Mouse (Mus musculus): Measurements from ENCODE around the gene Tfcp2.

Tfcp2 gene

DNA sequence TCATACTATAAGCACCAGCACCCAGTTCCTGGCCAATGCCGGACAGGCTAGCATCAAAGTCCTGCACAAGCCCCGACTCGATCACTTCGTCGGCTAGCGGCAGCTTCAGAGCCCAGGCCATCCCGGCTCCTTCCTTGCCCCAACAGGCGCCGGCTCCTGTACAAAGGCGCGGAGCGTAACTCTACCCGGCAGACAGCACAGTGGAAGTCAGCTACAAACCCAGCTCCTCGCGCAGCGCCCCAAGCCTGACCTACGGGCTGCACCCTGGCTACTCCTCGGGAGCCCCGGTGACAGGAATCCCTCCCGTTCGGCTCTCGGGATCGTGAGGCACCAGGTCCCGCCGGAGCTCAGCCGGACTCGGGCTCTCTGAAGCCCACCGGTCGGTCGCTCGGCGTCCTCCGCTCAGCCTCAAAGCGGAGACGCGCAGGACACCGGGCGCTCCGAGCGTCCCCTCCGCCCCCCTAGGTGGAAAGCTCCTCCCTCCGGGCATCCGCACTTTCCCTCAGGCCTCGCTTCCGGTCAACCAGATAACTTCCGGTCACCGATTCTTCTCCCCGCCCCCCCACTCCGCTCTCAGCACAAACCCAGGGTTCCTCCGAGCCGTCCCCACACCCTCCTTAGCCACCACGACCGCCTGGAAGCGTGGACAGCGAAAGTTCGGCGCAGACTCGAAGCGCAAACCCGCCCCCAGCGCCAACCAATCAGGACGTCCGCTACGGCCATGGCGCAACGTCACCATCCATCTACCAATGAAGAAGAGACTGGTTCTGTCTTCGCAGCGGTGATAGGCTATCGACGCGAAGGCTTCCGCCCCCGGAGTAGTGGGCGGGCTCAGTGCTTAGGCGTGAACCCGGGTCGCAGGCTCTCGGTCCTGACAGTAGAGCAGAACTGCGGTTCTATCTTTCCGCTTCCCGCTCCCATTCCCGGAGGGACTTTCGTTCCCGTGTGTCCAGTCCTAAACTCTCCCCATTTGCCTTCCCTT is at the start of gene Tfcp2:
TSS of gene Tfcp2 (minus strand) at position 683 of the 982 bp plus-strand sequence.
- DNase-seq, result peak; percentile 98

DNA sequence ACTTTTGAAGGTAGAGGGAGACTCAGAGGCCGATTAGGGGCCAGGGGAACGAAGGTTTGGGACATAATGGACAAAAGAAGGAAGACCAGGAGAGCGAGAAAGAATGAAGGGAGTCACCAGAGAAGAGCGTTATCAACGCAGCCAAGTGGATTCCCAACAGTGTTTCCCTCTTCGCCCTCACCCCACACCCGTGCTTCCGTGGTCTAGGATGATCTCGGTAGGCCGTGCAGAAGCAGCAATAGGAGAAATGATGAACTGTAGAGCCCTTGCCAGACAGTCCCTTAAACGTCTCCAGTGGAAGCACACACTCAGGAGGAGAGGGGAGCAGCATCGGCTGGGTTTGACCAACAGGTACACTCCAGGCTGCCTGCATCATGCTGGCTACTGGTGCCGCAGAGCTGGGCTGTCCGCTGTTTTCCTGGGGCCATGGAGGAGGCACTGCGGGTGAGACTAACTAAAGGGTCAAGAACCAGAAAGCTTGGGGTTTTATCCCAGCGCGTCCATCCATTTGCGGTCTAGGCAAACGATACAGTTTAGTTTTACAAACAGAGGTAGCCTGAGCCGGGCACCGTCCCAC is 49.0 kb upstream of the Tfcp2 start:
- no peak for DNase-seq

DNA sequence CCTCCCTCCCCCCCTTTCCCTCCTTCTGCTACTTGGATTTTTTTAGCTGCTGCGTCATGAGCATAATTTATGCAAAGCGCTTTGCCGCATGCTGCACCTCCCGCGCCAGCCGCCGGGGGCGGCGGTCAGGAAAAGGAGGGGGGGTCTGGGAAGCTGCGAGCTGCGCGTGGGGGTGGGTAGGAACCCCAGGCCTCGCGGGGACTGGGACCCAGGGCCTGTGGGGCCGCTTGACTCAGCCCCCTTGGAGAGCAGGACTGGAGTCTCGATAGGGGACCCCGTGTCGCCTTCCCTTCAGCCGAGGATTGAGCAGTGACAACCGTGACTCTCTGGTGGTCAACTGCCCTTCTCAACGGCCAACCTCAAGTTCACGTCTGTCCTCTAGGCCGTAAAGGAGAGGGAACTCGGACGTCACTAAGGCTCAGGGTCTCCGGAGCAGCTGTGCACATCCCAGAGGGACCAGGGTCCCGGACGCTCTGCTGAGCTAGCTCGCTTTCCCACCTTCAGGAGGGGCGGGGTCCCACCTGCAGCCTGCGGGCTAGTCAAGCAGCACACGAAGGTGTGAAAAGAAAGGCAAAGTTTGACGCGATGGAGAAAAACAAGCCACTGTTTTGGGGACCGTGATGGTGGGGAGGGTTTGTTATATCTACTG is 48.4 kb upstream of the Tfcp2 start:
- DNase-seq, result peak; percentile 90

DNA sequence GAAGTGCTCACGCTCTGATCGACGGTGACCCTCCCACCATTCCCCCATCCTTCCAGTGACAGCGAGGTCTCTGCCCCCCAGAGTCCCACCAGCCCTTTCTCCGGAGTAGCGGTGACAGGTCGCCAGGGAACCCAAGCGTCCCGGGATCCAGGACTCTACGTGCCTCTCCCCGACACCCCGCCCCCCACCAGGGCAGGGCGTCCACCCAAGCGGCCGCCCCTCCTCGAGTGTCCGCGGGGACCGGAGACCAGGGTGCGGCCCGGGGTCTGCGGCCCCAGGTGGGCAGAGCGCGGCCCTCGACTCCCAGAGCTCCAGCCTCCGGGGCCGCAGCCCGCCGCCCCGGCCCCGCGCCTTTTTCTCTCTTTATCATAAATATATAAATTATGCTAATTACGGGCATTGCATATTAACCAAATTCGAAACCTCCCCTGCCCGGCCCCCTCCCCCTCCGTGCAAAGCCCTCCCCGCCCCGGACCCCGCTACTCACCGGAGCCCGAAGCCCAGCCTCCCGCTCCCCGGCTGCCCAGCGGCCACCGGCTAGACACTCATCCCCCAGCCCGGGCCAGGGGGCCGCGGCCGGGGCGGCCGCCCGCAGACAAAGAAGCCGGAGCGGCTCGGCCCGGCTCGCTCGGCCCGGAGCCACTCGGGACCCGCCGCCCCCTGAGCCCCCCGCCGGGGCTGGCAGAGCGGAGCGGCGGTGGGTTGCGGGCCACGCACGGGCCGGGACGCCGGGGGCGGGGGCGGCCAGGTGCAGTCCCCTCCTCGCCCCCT is 47.7 kb upstream of the Tfcp2 start, which contains the start of gene Pou6f1:
TSS of gene Pou6f1 (minus strand) at position 709 of the 771 bp plus-strand sequence.
- peak; percentile 56 for DNase-seq

DNA sequence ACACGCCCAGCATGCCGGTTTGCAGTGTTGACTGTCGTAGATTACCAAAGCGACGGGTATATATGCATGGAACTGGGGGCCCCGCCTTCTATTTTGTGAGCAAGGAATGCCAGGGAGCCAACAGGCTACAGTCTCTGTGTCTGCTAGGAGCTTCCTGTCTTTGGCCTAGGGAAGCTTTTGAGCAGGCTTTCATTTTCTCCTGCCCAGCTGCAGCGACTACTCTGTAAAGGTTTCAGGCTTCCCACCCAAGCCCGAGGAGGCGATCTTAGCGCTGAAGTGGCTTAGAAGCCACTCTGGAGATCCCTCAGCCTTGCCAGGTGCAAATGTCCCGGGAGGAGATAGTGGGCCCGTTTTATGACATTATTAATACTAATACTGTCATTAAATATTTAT is 47.1 kb upstream of the Tfcp2 start:
- peak; percentile 62 for DNase-seq

DNA sequence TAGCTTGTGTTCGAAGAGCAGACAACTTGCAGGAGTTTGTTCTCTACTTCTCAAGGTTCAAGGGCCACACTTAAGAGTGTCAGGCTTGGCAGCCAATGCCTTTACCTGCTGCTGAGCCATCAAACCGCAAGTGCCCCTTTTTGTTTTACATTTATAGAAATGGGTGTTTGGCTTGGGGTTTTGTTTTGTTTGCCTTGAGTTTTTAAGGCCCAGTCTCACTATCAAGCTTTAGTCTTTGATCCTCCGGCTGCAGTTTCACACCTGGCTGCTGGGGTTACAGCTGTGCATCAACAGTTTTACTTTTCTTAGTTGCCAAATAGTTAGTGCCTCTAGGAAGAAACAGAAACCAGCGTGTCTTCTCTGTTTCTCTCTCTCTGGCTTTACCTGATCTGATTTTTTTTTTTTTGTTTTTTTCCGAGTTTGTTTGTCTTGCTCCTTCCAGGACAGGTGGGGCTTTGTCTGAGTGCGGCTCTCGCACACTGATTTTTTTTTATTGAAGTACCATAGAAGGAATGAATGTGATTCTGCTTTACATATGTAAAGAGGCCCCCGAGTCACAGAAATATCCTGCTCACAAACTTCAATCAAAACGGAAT is 46.6 kb upstream of the Tfcp2 start:
- DNase-seq, result no peak

DNA sequence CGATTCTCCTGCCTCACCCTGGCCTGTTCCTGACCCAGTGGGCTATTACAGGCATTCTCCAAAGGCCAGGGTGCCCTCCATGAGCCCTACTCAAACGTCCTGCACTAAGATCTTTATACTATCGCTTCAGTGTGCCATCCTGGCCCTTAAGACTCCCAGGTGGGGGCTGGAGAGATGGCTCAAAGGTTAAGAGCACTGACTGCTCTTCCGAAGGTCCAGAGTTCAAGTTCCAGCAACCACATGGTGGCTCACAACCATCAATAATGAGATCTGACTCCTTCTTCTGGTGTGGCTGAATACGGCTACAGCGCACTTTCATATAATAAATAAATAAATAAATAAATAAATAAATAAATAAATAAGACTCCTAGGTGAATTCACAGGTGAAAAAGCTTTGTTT is 41.0 kb upstream of the Tfcp2 start:
- DNase-seq, result no peak

DNA sequence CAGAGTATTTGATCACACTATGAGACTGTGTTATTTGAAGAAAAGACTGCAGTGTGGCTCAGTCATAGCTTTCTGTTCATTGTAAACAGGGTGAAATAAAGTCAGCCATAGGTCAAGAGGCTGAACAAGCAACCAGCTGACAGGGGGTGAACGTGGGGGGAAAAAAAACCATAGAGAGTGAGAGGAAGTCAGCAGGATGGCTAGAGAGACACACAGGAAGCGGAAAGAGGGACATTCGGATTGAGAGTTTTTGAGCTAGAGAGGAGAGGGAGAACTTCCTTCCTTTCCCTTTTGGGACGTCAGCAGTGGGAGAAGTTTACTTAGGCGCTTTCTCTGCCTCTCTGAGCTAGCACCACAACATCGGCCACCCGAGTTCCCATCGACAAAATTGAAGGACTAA is 38.6 kb upstream of the Tfcp2 start:
- DNase-seq, result no peak

DNA sequence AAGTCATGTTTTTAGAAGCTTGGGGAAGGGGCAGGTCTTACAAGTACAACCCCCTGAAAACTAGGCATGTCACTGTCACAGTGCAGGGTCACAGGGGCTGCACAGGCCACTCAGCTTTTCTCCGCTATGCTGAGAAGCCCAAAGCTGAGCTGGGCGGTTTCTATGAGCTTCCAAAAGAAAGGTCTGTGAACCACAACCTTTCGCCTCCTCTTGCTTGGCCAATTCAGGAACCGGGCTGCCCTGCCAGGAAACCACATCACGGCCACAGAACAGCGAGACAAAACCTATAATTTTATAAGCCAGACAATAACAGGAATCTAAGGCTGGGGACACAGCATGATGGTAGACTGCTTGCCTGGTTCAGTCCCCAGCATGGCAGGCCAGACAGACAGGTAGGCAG is 36.5 kb upstream of the Tfcp2 start:
- DNase-seq, result no peak

DNA sequence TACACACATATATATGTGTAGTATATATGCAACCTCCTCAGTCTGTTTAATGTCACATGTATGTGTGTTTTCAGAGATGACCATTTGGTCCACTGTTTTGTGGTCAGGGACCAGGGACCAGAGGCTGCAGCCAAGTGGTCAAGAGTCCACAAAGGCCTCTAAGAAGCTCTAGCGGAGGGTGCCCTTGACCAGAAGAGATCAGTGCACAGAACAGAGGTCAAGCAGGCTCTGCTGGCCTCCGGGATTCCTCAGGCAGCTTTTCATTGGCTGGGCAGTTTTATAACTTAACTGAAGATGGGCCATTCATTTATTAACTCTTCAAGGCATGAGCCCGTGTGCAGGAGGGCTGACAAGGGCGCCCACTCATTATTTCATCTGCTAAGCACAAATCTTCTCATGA is 35.4 kb upstream of the Tfcp2 start:
- no peak for DNase-seq

DNA sequence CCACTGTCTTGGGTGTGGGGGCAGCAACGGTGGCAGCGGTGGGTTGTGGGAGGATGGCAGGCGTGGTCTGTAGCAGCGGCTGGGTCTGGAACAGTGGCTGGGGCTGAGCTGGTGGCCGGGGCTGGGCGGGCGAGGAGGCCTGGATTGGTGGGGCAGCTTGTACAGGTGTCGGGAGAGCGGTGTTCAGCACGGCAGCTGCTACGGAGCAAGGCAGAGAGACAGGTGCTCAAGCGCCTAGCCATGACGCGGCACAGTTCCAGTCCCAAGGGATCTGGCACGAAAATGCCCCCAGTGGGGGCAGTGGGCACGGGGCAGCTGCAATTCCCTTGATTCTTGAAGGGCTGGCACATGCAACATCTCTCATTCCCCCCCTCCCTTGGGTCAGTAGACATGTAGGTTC is 34.1 kb upstream of the Tfcp2 start:
- DNase-seq, result no peak

DNA sequence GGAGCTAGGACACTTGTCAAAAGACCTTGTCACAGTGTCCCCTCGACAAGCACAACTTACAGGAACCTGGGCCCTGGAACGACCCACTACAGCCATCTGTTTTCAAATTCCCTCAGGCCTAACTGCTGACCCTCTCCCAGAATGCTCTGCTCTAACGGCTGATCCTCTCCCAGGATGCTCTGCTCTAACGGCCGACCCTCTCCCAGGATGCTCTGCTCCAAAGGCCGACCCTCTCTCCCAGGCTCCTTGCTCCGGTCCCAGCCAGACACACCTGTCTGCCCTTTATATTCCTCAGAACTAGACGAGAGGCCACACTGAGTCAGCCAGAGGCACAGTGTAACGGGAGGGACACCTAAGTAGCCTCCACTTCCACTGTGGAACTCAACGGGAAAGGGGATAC is 28.3 kb upstream of the Tfcp2 start:
- DNase-seq, result no peak

DNA sequence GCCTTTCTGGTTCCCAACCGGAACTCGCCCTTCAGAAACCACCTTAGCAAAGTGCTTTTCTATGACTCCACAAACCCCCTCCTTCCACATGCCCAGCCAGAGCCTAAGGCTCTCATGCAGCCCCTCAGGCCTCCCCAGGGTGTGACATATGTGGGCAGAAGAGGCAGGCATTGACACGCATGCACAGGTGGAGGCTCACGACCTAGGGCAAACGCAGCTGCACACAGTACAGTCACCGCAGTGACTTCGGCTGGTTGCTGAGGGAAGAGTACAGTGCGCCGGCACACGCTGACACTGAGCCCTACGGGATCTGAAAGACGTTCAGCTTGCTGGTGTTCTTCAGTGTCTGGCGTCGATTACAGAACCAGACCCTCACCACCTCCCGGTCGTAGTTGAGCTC is 26.2 kb upstream of the Tfcp2 start:
- DNase-seq, result no peak

DNA sequence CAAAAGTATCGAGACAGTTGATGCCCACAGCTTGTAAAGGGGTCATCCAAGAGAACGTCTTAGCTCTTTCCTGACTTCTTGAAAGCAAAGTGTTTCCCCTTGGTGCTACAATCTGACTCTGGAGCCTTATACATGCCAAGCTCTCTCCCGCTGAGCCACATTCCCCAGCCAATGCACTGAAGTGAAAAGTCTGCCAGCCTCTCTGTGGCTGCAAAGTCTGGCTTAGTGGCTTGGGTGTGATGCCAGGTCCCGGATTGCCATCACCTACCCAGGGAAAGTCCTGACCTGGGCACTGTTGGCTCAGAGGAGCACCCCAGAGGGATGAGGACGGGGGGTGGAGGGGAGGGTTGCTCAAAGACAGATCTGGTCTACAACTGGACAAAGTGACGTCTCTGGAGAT is 25.0 kb upstream of the Tfcp2 start:
- no peak for DNase-seq

DNA sequence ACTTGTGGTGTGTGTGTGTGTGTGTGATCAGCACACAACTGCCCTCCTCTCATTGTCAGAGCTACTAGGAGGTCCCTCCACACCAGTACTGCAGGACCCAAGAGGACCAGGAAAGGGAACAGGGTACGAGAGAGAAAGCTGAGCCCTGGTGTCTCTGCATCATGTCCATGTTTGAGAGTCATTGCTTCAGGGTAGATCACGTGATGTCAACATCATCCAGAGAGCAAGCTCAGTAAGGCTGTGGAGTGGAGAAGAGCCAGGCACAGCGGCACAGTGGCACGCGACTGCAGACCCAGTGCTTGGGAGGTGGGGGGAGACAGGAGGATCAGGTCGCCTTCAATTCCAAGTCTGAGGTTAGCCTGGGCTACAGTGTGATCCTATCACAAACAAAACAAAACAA is 24.6 kb upstream of the Tfcp2 start:
- DNase-seq, result no peak

DNA sequence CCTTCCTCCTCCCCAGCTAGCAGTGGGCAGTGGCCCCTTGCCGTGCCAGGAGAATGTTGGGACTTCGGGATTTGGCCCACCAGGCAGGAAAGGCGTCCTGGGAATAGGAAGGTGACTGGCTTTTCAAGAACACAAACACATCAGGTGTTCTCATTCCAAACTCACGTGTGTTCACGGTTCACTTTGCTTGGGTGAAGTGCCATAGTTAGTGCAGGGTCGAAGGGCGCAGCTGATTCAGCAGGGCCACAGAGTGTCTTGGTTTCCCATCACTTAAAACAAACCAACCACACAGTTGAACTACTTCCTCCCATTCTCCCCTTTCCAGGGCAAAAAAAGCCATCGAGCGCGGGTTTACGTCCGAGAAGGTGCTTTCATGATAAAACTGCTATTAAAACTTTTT is 23.6 kb upstream of the Tfcp2 start:
- no peak for DNase-seq

DNA sequence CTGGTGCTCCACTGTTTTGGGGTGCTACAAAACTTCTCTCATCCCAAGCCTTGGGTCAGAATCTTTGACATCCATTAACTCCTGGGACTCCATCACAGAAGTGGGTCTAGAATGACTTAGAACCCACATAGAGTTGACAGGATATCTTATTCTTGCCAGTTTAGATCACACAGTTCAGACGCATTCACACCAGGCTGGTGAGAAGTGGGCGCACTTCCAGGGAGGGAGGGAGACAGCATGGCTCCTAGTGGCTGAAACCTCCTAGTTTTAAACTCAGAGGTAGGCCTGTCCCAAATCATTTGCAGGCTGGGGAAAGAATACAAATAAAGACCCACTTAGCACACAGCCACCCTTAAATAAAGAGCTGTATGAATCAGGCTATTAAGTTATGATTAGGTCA is 22.6 kb upstream of the Tfcp2 start:
- DNase-seq, result no peak

DNA sequence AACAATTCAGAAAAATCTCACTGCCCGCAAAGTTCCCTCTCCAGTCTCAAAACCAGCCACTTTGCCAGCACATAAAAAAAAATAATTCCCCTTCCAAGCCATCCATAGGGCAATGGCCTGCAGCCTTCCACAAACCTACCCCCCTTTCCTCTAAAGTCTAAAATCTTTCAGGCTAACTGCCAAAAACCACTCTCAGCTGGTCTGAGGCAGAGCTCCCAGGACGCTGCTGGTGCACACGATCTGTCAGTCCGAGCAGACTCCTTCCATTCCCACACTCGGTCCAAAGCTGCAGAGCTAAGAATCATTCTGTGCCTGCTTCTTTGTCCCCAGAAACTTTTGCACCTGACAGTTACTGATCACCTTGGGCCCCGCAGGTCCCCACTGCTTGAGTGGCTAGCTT is 22.1 kb upstream of the Tfcp2 start:
- no peak for DNase-seq

DNA sequence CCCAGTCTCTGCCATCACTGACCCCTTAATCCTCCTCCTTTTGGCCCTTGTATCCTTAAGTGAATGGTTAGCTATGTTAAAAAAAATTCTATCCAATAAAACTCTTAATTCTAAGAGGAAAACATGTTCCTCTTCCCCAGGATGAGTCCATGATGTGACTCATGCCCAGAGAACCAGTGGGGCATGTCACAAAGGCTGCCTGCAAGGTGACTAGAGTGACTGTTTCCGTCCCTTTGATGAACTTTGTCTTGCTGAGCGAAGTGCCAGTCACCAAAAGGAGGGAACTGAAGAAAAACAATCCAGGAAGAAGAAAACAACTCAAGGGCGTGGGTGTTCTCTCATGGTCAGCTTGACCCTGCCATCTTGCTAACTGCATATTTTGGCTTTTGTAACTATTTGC is 17.4 kb upstream of the Tfcp2 start:
- DNase-seq, result no peak

DNA sequence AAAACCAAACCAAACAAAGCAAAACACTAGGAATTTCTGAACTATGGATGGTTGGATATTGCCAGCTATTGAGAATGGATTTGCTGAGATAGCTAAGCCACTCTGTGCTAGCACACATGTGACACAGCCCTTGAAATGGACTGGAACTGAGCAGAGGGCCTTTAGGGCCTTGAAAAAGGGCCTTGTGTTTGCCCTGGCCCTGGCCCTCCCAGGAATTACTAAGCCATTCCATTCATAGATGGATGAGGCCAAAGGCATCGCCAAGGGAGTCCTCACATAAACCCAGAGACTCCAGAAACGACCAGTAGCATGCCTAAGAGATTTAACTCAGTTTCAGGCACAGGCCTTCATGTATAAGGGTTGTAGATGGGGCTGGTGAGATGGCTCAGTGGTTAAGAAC is 14.7 kb upstream of the Tfcp2 start:
- no peak for DNase-seq

DNA sequence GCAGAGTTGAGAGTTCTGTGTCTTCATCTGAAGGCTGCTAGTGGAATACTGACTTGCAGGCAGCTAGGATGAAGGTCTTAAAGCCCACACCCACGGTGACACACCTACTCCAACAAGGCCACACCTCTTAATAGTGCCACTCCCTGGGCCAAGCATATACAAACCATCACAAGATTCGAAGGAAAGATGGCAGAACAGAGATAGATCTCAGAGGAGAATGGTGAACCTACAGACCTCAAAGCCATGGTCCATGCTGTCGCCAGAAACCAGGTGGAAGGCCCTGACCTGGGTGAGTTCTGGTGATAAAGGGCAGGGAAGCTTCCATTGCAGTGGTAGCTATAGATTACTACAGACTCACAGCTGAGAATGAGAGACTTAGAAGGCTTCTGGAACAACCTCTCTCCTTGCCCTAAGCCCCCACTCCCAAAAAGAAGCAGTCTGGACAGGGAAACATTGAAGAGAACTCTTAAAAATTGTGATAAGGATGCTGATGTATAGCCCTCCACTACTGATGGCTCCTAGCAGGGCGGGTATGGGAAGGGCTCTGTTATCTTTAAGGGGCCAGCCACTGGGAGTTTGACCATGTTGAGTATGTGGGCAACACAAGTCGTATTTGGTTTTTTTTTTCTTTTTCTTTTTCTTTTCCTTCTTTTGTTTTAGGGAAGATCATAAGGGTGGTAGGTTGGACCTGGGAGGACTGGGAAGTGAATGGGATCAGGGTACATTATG is 6.1 kb upstream of the Tfcp2 start:
- DNase-seq, result no peak

DNA sequence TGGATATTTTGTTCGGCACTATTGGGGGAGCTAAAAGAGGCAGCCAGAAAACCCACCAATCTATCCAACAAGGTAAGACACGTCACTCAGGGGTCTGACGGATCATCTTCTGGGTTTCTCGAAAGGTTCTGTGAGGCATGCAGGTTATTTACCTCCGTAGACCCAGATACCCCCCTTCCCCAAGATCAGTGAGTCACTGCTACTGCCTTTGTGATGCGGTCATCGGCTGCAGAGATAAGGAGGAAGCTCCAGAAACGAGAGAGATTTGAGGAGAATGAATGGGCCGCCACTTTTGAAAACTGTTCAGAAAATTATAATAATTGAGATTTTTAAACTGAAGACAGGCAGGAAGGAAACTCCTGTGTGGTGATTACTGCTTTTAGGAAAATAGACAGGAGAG is 4.6 kb upstream of the Tfcp2 start:
- DNase-seq, result no peak
